Mouse (Mus musculus) gastrocnemius, postnatal 25 days (tissue): Measurements from ENCODE around the gene Urb2. TPM values are rescaled to one million over a fixed set of nuclear protein-coding genes. Genes with fewer than 3 reads are reported as not detected.
"Not testable (repeated sequence)": the region's sequence is repeated elsewhere in the genome, so short reads cannot be mapped to it uniquely, and the experiment has no call there.

Experiments used
- DNase-seq: peaks from one replicate; pipeline ENCODE4 v3.0.0; 2022
- long read RNA-seq, 2 experiments: library from polyadenylated mRNA; stranded (forward); transcript quantifications; one replicate each; pipeline ENCODE4 v2.0.0; 2021
- total RNA-seq, 2 experiments: library from RNA; stranded (reverse); gene quantifications; 1 replicate in 1 of 2; 2 replicates in 1 of 2; pipeline ENCODE4 v1.2.3; 2021

The Urb2 gene
- 1 to 10 TPM; 5.2 to 7.0 TPM for total RNA-seq
- long read RNA-seq, experiment 1, partial matches to known transcripts = 4 of 4 reads
- long read RNA-seq, experiment 1, other reads (novel, unspliced or antisense) = 0 of 4 reads
- long read RNA-seq, experiment 2, partial matches to known transcripts = 2 of 3 reads
- long read RNA-seq, experiment 2, other reads (novel, unspliced or antisense) = 1 of 3 reads

DNA sequence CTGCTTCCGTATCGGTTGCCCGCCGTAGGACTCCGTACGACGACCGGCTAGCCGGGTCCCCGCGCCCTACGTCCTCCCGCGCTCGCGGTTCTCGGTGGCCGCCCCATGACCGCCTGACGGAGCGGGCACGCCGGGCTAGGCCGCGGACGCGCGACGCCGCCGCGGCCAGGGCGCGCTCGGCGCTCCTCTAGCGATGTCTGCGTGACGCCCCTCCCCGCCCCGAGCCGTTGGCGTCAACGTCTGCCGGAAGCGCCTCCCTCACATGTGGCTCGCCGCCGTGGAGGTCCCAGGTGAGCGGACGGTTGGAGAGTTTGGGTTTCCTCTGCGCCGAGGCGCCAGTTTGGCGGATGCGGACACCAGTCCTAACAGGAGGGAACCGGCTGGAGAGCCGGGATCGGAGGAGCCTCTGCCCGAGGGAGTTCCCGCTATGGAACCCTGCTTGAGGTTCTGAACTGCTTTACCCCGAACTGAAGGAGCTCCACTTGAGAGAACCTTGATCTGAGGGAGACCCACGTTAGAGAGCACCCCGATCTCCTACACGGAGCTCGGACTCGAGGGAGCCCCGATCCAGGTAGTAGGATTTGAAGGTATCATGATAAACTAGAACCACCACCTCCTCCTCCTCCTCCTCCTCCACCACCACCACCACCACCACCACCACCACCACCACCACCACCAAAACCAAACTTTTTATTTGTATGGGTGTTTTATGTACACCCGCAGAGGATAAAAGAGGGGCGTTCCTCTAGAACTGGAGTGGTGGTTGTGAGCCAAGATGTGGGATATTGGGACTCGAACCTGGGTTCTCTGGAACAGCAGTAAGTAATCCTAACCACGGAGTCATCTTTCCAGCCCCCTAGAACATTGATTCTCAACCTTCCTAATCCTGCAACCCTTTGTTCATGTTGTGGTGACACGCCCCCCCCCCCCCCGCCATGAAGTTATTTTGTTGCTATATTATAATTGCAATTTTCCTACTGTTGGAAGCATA, at the start of gene Urb2, which contains the start of gene Taf5l:
Gene Urb2 (plus strand): TSS at position 272 of the 991 bp plus-strand sequence.
Gene Taf5l (minus strand): TSS at position 161 of the 991 bp plus-strand sequence.
- DNase-seq = peak; percentile 95

DNA sequence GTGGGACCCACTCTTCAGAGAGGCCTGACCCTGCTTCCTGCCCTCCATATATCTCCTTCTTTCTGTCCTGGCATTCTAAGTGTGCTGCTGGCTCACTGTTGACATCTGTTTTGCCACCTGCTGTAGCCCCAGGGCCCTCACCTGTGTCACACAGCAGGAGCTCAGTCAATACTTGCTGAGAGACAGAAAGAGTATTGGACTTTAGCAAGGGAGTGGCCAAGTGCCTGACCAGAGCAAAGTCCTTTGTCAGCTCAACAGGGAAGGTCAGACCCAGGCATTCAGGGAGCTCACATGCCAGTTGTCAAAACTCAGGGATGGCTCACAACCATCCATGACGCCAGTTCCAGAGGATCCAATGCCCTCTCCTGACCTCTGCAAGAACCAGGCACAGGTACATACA, 47.8 kb upstream of the Urb2 start:
- DNase-seq = no peak

DNA sequence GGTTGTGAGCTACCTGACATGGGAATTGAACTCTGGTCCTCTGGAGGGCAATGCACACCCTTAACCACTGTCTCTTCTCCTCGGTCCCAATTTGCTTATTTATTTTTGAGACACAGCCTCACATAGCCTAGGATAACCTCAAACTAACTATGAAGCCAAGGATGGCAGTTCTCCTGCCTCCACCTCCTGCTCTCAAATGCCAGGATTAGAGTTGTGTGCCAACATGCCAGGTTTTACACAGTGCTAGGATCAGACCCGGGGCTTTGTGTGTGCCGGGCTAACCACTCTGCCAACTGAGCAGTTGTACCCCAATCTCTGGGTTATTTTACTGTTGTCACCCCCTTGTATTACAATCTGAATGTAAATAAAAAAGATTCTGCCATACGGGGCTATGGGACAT, 43.8 kb upstream of the Urb2 start:
- DNase-seq = no peak

DNA sequence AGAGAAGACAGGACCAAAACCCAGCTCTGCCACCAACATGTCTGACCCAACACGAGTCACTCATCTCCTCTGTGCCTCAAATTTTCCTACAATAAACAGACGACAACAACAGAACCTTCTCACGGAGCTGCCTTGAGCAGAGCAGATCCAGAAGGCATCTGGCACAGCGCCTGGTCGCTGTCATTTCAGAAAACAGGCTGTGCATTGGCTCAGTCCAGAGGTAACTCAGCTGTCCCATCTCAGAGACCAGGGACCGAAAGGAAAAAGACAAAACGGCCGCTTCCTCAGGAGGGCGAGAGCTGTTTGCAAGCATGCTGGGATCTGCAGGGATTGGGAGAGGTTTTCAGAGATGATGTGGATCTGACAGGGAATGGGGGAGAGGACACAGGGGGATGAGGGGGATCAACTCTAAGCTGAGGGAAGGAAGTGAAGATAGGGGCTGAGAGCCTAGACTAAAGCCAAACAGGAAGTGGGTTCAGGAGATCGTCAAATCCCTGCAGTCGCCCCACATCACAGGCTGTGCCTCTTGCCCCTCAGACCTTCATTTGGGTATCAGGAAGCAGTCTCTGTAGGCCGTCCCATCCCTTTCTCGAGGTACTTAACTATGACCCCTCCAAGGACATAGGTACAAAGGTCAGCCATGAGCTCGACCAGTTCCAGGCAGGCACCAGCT, 43.0 kb upstream of the Urb2 start:
- no peak for DNase-seq

DNA sequence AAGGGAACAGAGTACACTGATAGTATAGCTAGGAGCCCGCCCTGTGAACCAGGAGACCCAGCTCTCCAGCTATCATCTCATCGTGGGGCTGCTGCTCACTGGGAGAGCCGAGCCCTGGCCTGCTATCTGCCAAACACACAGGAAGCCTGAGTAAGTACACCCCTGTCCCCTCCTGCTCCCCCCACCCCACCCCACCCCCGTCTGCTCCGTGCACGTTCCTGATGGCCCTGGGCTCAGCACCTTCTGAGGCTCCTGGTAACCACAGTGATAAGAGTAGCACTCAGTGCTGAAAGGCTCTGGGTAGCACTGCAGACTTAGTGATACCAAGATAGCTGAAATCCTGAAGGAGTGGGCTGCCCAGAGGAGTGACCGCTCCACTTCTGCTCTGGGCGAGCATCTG, 42.4 kb upstream of the Urb2 start:
- DNase-seq = no peak

DNA sequence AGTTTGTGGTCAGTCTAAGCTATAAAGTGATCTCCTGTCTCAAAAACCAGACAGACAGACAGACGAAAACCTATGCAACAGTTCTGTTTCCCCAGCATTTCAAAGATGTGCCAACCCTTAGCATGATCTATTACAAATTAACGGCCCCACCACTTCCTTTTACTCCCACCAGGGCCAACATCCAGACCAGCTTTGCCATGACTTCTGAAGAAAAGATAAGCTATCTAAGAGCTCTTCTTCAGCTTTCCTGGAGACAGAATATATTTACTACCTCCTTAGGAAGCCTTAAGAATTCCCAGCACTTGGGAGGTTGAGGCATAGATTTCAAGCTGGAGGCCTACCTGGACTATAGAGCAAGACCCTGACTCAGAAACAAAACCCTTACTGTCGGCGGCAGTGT, 41.1 kb upstream of the Urb2 start:
- DNase-seq = no peak

DNA sequence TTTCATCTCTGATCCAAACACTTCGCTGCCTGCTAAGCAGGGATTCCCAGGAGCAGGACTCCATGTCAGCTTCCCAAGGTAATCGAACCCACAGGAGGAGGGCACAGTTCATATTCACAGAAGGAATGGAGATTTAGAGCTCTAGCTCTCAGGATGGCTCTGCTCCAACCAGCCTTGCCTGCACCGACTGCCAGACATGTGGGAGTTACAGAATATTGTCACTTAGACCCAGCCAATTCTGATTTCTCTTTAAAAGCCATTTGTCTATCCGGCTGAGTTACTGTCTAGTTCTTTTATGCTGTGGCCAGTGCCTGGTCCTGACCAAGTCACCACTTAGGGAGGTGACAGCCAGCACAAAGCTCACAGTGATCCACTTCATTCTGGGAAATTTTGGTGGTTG, 39.6 kb upstream of the Urb2 start:
- no peak for DNase-seq

DNA sequence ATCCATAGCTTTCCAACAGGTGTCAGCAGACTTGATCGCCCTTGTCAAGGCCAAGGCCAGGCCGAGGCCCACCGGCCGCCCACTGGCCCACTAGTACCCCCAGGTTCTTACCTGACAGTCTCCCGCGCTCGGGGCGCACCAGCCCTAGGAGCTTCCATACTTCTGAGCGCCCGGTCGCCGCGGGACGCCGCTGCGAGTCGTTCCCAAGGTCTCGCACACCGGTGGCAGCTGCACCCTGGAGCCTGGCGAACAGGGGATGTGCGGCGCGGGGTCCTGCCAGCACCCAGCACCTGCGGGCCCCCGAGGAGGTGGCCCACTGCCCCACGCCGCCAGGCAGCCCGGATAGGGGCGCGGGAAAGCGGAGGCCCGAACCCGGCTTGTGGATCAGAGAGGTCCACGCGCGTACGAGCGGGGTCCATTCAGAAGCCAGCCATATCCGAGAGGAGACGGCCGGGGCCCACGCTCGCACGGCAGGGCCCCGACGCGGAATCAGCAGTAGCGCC, 39.0 kb upstream of the Urb2 start:
- DNase-seq = peak; percentile 19

DNA sequence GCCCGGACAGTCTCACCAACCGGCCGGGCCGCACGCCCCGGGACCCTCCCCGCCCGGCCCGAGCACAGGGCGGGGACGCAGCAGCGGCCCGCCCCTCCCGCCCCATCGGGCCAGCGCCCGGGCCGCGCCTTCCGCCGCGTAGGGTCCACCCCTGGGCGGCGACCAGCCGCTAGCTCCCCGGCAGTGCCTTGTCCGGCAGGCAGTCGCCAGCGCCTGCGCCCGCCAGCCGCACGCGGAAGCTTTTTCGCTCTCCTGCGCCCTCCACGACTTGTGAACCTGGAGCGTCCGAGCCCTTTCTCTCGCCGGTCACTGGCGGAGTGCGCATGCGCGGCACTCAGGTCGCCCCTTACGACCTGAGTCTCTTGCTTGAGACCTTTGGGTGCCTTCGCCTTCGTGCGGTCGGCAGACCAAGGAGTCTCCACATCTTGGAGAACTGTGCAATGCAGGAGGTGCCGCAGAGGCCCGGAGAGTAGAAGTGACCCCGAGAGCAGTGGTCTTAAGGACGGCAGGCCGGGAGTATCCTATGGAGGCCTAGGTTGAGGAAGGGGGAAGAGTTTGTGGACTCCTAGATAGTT, 38.4 kb upstream of the Urb2 start, which contains the start of gene Abcb10:
Gene Abcb10 (minus strand): TSS at position 297 of the 575 bp plus-strand sequence.
- peak; percentile 94 for DNase-seq

DNA sequence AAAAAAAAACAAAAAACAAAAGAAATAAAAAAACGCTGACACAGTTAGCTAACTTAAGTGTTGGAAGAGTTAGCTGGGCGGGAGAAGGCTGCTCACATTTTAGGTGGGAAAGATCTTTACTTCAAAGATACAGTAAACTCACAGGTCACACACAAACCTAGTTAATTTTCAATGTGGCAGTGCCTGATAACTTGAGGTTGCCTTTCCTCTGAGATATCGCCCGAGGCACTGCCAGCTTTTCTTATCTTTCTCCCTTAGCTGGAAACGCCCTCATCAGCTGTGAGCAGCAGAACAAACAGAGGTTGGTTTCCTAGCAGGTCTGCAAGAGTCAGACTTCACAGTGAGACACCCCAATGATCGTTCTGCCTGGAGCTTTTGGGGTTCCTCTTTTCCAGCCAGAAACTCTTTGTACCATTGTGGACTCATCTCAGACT, 32.7 kb upstream of the Urb2 start:
- DNase-seq = no peak

DNA sequence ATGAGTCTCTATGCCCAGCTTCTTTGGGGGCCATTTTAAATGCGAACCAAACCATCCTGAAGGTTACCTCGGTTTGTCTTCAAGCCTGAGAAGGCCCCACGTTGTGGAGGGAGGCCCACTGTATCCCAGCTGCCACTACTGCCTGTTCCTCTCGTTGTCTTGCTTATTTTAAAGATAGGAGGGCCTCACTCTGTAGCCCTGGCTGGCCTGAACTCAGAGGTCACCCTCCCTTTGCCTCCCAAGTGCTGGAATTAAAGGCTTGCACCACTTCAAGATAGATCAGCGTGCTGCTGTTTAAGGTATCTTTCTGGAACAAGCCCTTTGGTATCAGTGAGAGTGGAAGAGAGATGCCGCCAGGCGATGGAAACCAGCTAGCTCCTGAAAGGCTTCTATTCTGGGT, 32.2 kb upstream of the Urb2 start:
- no peak for DNase-seq

DNA sequence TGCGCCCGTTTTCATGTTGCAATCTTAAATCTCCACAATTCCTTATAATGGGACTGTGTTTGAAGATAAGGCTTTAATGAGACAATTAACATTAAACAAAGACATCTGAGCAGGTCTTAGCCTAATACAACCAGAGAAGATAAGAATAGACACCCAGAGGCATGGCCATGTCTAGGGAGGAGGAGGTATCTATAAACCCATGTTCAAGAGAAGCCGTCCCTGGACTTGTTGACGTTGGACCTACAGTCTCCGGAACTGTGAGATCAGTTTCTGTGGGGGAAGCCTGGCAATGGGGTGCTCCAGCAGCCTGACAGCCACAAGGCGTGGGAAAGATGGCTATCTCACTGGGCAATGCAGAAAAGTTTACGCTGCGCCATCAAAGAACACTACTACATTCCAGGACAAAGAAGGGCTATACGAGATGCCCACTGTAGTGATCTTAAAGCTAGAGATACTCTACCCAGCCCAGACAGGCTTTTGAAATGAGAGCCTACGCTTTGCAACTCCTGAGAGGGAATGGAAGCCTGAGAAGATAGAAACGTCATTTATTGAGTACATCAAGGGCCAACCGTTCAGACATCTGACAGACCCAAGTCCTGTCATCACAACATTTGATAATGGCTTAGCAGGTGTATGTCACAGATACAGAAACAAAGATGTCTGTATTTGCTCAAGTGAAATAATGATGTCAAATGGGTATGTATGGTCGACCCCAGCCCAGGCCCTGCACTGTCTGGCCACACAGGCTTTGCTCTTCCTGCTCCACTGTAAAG, 30.8 kb upstream of the Urb2 start:
- DNase-seq = no peak

DNA sequence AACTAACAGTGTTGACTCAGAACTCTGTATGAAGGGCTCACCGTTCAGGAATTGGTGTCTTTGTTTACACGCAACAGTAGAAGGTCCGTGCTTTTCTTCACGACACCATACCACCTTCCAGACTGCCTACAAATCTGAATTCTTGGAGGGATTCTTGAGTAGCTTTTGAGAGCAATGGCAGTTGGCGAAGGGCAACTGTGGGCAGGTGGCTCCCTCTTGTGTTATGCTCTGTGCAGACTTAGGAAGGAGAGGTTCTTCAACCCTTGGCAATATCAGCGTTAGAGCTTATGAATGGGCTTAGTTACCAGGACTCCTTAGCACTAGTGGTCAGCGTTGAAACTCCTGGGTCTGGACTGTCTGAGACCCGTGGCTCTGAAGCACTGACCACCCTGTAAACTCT, 28.7 kb upstream of the Urb2 start:
- no peak for DNase-seq

DNA sequence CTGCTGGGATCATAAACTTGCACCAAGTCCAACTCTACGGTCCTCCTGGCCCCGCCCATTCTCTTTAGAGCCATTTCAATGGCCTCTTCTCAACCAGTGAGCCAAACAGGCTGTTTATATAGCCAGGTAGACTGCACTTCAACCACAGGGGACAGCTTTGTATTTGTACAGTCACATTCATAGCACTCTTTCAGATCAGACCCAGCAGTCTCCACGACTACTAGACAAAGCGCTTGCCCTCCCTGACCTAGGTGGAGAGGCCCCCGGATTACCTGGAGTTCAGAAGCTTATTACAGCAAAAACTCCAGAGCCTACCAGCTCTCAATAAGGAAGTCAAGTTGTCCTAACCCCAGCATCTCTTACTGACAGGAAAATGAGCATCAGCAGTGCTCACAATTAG, 27.7 kb upstream of the Urb2 start:
- DNase-seq = no peak

DNA sequence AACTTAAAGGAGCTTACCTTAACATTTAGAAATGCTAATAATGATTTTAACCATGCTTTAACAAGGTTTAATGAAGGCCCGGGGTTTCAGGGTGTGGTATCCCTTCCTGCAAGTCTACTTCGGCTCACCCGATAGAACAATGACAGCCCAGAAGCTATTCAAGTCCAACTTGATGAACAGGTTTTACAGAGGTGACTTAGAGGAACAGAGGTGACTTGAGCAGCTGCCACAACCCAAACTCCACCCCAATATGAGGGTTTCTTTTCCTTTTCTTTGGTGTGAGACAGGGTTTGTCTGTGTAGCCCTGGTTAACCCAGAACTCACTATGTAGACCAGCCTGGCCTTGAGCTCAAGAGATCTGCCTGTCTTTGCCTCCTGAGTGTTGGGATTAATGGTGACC, 27.3 kb upstream of the Urb2 start:
- DNase-seq = no peak

DNA sequence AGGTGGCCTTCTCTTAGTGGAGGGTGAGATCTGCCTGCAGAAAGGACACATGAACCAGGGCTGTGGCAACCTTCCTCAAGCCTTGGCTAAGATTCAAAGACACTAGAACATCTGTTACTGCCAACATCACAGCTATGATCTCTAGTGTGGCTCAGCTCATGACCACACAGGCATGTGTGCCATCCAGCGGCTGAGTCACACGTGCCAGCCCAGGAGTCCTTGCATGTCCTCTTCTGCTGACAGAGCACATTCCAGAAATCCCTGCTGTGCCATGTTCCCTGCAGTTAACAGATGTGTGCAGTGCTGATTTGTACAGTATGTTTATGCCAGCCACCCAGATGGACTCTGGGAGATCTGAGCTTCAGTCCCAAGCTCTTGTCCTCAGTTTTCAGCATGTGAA, 21.7 kb upstream of the Urb2 start:
- DNase-seq = peak; percentile 56

DNA sequence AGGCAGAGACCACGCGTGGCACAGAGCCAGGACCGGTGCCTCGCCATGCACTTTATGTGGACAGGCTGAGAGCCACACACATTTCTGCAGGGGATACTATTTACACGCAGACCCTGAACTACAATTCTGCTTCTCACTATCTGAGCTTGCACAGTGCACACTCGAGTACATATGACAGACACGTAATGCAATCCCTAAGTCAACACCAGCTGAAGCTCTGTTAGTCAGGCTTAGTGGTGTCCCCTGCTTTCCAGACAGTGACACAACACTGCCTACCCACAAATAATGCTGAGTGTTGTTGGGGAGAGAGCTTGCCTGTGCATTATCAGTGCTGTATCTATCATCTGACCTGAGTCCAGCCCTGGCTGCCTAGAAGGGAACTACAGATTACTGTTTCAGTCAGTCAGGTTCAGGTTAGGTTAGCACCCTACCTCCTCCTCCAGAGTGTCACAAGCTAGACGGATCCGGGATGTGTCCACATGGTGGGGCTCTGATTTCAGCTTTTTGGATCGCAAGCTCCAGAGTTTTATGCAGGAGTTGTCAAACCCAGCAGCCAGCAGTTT, 18.7 kb upstream of the Urb2 start:
- no peak for DNase-seq

DNA sequence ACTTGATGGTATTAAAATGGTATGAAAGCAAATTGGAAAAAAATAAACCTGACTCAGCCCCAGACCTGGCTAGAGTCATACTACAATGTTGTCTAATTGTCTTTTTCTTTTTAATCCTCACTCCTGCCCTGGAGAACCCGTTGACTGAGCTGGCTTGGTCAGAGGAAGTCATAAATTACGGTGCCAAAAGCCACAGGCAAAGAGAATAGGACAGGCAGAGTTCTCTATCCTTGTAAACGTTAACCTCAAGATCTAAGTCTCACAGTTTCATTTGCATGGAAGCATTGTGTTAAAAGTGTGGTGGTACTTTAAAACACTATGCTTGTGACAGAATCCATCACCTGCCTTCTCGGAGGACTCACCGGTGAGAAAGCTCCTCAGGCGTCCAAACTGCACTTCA, 13.5 kb upstream of the Urb2 start:
- no peak for DNase-seq

DNA sequence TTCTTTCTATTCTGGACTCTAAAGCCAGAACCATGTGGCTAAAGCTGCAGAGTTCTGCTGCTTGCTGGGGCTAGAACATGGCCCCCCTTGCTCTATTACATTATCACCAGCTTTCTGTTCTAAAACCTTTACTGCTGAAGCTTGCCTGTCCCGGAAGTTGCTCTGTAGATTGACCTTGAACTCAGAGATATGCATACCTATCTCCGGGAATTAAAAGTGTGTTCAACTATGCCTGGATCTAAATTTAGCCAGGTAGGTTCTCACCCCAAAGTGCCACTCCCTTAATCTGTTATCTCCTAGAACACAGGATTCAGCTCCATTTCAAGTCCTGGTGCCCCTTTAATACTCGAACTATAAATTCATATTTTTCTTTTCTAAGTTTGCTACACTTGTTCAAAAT, 9.7 kb upstream of the Urb2 start:
- DNase-seq = no peak

DNA sequence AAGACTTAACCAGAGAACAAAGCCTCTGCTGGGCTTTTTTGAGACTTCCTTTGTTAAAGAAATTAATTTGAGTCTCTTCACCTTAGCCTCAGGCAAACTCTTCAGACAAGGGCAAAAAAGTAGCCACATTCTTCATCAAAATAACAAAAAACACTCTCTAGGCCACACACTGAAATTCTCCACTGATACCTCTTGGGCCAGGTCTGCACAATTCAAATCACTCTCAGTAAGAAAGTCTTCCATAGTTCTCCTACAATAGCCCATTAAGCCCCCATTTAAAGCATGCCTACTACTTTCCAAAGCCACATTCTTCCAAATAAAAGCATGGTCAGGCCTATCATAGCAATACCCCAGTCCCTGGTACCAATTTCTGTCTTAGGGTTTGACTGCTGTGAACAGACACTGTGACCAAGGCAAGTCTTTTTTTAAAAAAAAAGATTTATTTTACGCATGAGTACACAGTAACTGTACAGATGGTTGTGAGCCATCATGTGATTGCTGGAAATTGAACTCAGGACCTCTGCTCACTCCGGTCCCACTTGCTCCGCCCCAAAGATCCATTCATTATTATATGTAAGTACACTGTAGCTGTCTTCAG, 9.2 kb upstream of the Urb2 start:
- no peak for DNase-seq

DNA sequence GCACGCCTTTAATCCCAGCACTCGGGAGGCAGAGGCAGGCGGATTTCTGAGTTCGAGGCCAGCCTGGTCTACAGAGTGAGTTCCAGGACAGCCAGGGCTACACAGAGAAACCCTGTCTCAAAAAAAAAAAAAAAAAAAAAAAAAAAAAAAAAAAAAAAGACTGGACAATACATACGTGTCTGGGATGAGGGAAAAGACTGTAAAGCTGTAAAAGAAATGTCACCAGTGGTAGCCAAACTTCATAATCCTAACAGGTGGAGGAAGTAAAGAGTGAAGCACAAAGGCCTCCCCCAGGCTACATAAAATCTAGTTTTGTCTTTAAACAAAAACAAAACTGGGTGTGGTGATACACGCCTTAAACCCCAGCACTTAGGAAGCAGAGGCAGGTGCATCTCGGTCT, 7.0 kb upstream of the Urb2 start:
- DNase-seq = not testable (repeated sequence)
